Mouse (Mus musculus): Measurements from ENCODE around the gene Lrrc39.
"Not testable (repeated sequence)": the region's sequence is repeated elsewhere in the genome, so short reads cannot be mapped to it uniquely, and the experiment has no call there.

The Lrrc39 gene

GRCm38 (mm10) chr3:116562408-116563094, at the start of gene Lrrc39:
Gene Lrrc39, plus strand, starts transcription at chr3:116562973.
- in situ Hi-C loops (cut with MboI; ENCODE audit: low pct_unique_long_range_greater_than_20kb in 1 of 2, low sequenced_read_pairs in 2 of 2, unreplicated experiment in 1 of 2), result no loop called here

GRCm38 (mm10) chr3:116520141-116520761, 42.5 kb upstream of the Lrrc39 start:
- in situ Hi-C loops (cut with MboI; ENCODE audit: low pct_unique_long_range_greater_than_20kb in 1 of 2, low sequenced_read_pairs in 2 of 2, unreplicated experiment in 1 of 2), result loop anchor here in 1 of 2 experiments (25.0 kb wide), 1 partner anchor 217 kb away; no protein-coding TSS in a partner anchor

- in situ Hi-C loops (cut with MboI; ENCODE audit: low pct_unique_long_range_greater_than_20kb in 1 of 2, low sequenced_read_pairs in 2 of 2, unreplicated experiment in 1 of 2), result no loop called here
Observed at GRCm38 (mm10) chr3:116529741-116530140, 33.0 kb upstream of the Lrrc39 start.

- in situ Hi-C loops (cut with MboI; ENCODE audit: low pct_unique_long_range_greater_than_20kb in 1 of 2, low sequenced_read_pairs in 2 of 2, unreplicated experiment in 1 of 2), result no loop called here
Observed at GRCm38 (mm10) chr3:116530826-116531225, 31.9 kb upstream of the Lrrc39 start.

GRCm38 (mm10) chr3:116536428-116537199, 26.2 kb upstream of the Lrrc39 start:
- in situ Hi-C loops (cut with MboI; ENCODE audit: low pct_unique_long_range_greater_than_20kb in 1 of 2, low sequenced_read_pairs in 2 of 2, unreplicated experiment in 1 of 2), result no loop called here

- in situ Hi-C loops (cut with MboI; ENCODE audit: low pct_unique_long_range_greater_than_20kb in 1 of 2, low sequenced_read_pairs in 2 of 2, unreplicated experiment in 1 of 2), result no loop called here
Observed at GRCm38 (mm10) chr3:116537200-116537573, 25.6 kb upstream of the Lrrc39 start.

GRCm38 (mm10) chr3:116542070-116542469, 20.7 kb upstream of the Lrrc39 start:
- in situ Hi-C loops (cut with MboI; ENCODE audit: low pct_unique_long_range_greater_than_20kb in 1 of 2, low sequenced_read_pairs in 2 of 2, unreplicated experiment in 1 of 2), result no loop called here

- in situ Hi-C loops (cut with MboI; ENCODE audit: low pct_unique_long_range_greater_than_20kb in 1 of 2, low sequenced_read_pairs in 2 of 2, unreplicated experiment in 1 of 2), result no loop called here
Observed at GRCm38 (mm10) chr3:116542532-116542931, 20.2 kb upstream of the Lrrc39 start.

- in situ Hi-C loops (cut with MboI; ENCODE audit: low pct_unique_long_range_greater_than_20kb in 1 of 2, low sequenced_read_pairs in 2 of 2, unreplicated experiment in 1 of 2), result no loop called here
Observed at GRCm38 (mm10) chr3:116547430-116547829, 15.3 kb upstream of the Lrrc39 start.

- in situ Hi-C loops (cut with MboI; ENCODE audit: low pct_unique_long_range_greater_than_20kb in 1 of 2, low sequenced_read_pairs in 2 of 2, unreplicated experiment in 1 of 2), result no loop called here
Observed at GRCm38 (mm10) chr3:116551362-116551761, 11.4 kb upstream of the Lrrc39 start.

- in situ Hi-C loops (cut with MboI; ENCODE audit: low pct_unique_long_range_greater_than_20kb in 1 of 2, low sequenced_read_pairs in 2 of 2, unreplicated experiment in 1 of 2), result not testable (repeated sequence)
Observed at GRCm38 (mm10) chr3:116561315-116561714, 1.5 kb upstream of the Lrrc39 start.

- in situ Hi-C loops (cut with MboI; ENCODE audit: low pct_unique_long_range_greater_than_20kb in 1 of 2, low sequenced_read_pairs in 2 of 2, unreplicated experiment in 1 of 2), result no loop called here
Observed at GRCm38 (mm10) chr3:116563095-116563492, 321 bp downstream of the Lrrc39 start.

GRCm38 (mm10) chr3:116570628-116571027, 7.9 kb downstream of the Lrrc39 start:
- in situ Hi-C loops (cut with MboI; ENCODE audit: low pct_unique_long_range_greater_than_20kb in 1 of 2, low sequenced_read_pairs in 2 of 2, unreplicated experiment in 1 of 2), result no loop called here

- in situ Hi-C loops (cut with MboI; ENCODE audit: low pct_unique_long_range_greater_than_20kb in 1 of 2, low sequenced_read_pairs in 2 of 2, unreplicated experiment in 1 of 2), result loop anchor here (25.0 kb wide), 1 partner anchor 240 kb away; no protein-coding TSS in a partner anchor
Observed at GRCm38 (mm10) chr3:116577286-116577685, 14.5 kb downstream of the Lrrc39 start.

- in situ Hi-C loops (cut with MboI; ENCODE audit: low pct_unique_long_range_greater_than_20kb in 1 of 2, low sequenced_read_pairs in 2 of 2, unreplicated experiment in 1 of 2), result loop anchor here (25.0 kb wide), 1 partner anchor 245 kb away; no protein-coding TSS in a partner anchor
Observed at GRCm38 (mm10) chr3:116582201-116582600, 19.4 kb downstream of the Lrrc39 start.

GRCm38 (mm10) chr3:116594076-116594727, 31.4 kb downstream of the Lrrc39 start:
- in situ Hi-C loops (cut with MboI; ENCODE audit: low pct_unique_long_range_greater_than_20kb in 1 of 2, low sequenced_read_pairs in 2 of 2, unreplicated experiment in 1 of 2), result loop anchor here (25.0 kb wide), 1 partner anchor 257 kb away; no protein-coding TSS in a partner anchor

GRCm38 (mm10) chr3:116594728-116595602, 32.2 kb downstream of the Lrrc39 start, which contains the start of gene Sass6:
Gene Sass6, plus strand, starts transcription at chr3:116594982.
- in situ Hi-C loops (cut with MboI; ENCODE audit: low pct_unique_long_range_greater_than_20kb in 1 of 2, low sequenced_read_pairs in 2 of 2, unreplicated experiment in 1 of 2), result loop anchor here (25.0 kb wide), 1 partner anchor 258 kb away; no protein-coding TSS in a partner anchor

GRCm38 (mm10) chr3:116595603-116595991, 32.8 kb downstream of the Lrrc39 start:
- in situ Hi-C loops (cut with MboI; ENCODE audit: low pct_unique_long_range_greater_than_20kb in 1 of 2, low sequenced_read_pairs in 2 of 2, unreplicated experiment in 1 of 2), result loop anchor here (25.0 kb wide), 1 partner anchor 258 kb away; no protein-coding TSS in a partner anchor

Measured in mouse embryonic stem cell (cell line).